Mouse (Mus musculus) intestine, embryonic 16.5 days (tissue): Measurements from ENCODE around the gene Slc22a1. TPM values are rescaled to one million over a fixed set of nuclear protein-coding genes. Genes with fewer than 3 reads are reported as not detected.

Experiments
- ATAC-seq: fragments of 200-750 bp; cut with Nextera tagmentation; 2 replicates; pipeline ENCODE4 v1.8.0; 2017; ENCODE audit warnings: moderate TSS enrichment, moderate library complexity
- H3K27ac ChIP-seq: fragments of 300-500 bp; sonication (generic); 2 replicates; pipeline ENCODE4 v1.5.1; 2014; ENCODE audit warnings: mild to moderate bottlenecking, low read length
- H3K27me3 ChIP-seq: fragments of 300-500 bp; sonication (generic); replicated peaks from 2 replicates; pipeline ENCODE4 v1.6.1; 2014; ENCODE audit warnings: low read length, control low read depth, mixed read lengths; ENCODE audit not compliant: control insufficient read depth, insufficient read depth
- H3K36me3 ChIP-seq: fragments of 300-500 bp; sonication (generic); 2 replicates; pipeline ENCODE4 v1.6.1; 2014; ENCODE audit warnings: low read length, control low read depth; ENCODE audit not compliant: control insufficient read depth, insufficient read depth
- H3K4me1 ChIP-seq: fragments of 300-500 bp; sonication (generic); 2 replicates; pipeline ENCODE4 v1.6.1; 2014; ENCODE audit warnings: low read length, control low read depth, mixed read lengths; ENCODE audit not compliant: control insufficient read depth, insufficient read depth
- H3K4me2 ChIP-seq: fragments of 300-500 bp; sonication (generic); 2 replicates; pipeline ENCODE4 v1.6.1; 2014; ENCODE audit warnings: low read depth, low read length, control low read depth
- H3K4me3 ChIP-seq: fragments of 300-500 bp; sonication (generic); 2 replicates; pipeline ENCODE4 v1.5.1; 2014; ENCODE audit warnings: mild to moderate bottlenecking, low read length
- H3K9ac ChIP-seq: fragments of 300-500 bp; sonication (generic); 2 replicates; pipeline ENCODE4 v1.6.1; 2014; ENCODE audit warnings: low read depth, low read length
- H3K9me3 ChIP-seq: fragments of 300-500 bp; sonication (generic); 2 replicates; pipeline ENCODE4 v1.6.1; 2016; ENCODE audit warnings: low read length, control low read depth; ENCODE audit not compliant: control insufficient read depth
- WGBS: fragments of 180-500 bp; shearing (Covaris S2); extraction: QIAGEN DNeasy Blood & Tissue Kit; methylation state at CpG from one replicate; pipeline ENCODE4 v1.1.7; 2014; 5-methylcytosine and 5-hydroxymethylcytosine counted together
- polyA plus RNA-seq: library from polyadenylated mRNA; unstranded; fragments of >200 nt; fragmentation: Nextera tagmentation; extraction: Ambion mirVana; gene quantifications from 2 replicates; pipeline ENCODE4 v1.2.1, GENCODE M21; 2015

Slc22a1 gene
- polyA plus RNA-seq, 1 experiment from 2014 or later, result 0.32 TPM

DNA sequence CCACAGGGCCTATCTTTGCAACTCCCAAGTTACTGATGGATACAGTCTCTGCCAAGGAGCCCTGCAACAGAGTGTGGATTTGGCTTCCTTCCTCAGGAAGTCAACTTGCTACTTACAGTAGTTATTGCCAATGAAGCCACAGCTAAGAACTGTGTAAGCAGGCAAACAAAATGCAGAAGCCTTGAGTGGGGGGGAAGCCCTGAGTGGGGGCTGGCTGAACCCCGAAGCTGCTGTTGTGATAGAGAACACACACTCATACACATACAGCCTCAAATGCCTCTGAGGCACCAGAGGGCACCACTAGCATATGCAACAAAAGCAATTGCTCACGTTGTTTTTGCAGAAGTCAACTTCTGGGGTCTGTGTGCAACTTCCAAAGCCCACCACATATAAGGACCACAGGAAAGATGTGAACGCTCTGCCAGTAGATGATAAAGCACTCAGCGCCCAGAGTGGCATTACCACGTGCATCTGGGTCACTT, 38.5 kb upstream of the Slc22a1 start:
- Histone ChIP-seq H3K36me3 (peaks cover 14% of the 10 kb centered on the region; the same call in 1 of the 2 replicates), H3K9ac (no peak overlapping the region), H3K4me2 (no peak overlapping the region), H3K27ac (no peak overlapping the region), H3K27me3 (no peaks in the 10 kb centered on the region), H3K9me3 (no peaks in the 10 kb centered on the region), H3K4me3 (no peak overlapping the region), H3K4me1 (no peaks in the 10 kb centered on the region; the same call in 1 of the 2 replicates)
- ATAC-seq, result no peak
- WGBS, result 71% methylated on average over 5 of the region's 5 CpGs

DNA sequence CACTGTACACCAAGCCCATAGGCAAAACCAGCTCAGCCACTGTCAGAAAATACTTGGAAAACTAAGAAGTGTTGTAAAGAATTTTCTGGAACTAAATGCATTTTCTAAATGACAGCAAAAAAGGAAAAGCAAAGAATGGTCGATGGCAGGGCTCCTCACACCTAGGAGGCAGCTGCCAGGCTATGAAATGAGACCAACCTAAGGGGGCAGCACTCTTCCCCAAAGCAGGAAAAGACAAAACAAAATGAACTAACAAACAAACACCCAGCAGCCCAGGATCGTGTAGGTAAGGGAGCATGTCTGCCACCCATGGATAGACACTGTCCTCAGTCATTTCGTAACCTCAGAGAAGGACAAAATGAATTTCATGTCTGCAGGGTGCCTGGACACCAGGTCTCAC, 37.4 kb upstream of the Slc22a1 start:
- Histone ChIP-seq H3K27ac (no peak overlapping the region), H3K4me1 (no peaks in the 10 kb centered on the region; the same call in 1 of the 2 replicates), H3K4me2 (no peak overlapping the region), H3K9ac (no peak overlapping the region), H3K27me3 (no peaks in the 10 kb centered on the region), H3K36me3 (peaks cover 14% of the 10 kb centered on the region; the same call in 1 of the 2 replicates), H3K9me3 (no peaks in the 10 kb centered on the region), H3K4me3 (no peak overlapping the region)
- 82% methylated on average over 3 of the region's 3 CpGs for WGBS
- no peak for ATAC-seq

DNA sequence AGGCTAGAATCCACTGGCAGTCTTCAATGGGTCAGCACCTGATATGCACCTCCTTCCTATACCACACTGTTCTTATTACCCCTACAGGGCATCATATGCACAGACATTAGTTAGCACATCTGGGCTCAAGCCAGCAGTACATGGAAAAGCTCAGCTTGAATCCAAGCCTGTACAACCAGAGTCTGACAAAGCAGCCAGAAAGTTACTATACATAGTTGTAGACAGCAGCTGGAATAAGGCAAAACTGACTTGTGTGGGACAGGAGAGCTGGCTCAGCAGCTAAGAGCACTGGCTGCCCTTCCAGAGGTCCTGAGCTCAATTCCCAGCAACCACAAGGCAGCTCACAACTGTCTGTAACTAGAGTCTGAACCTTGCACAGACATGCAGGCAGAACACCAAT, 36.6 kb upstream of the Slc22a1 start:
- H3K27ac ChIP-seq, result no peak overlapping the region
- peaks cover 14% of the 10 kb centered on the region; the same call in 1 of the 2 replicates for H3K36me3 ChIP-seq
- no peak for ATAC-seq
- H3K9me3 ChIP-seq, result no peaks in the 10 kb centered on the region
- no peak overlapping the region for H3K4me3 ChIP-seq
- H3K27me3 ChIP-seq, result no peaks in the 10 kb centered on the region
- H3K4me2 ChIP-seq, result no peak overlapping the region
- H3K4me1 ChIP-seq, result no peaks in the 10 kb centered on the region
- H3K9ac ChIP-seq, result no peak overlapping the region

DNA sequence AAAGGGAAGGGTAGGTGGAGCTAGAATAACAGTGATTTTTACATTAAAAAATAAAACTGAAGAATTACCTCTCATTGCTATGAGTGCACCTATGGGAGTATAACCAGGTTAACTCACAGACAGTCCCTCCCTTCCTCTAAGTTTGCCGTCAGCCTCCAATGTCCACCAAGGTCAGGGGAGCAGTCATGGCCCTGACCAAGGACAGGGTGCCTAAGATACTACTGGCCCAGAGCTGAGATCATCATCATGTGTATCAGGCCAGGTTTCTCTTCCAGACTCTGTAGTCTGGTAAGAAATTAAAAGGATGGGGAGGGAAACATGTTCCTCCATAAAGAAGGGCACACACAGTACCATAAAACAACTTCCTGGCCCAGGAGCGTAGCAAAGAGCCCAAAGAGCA, 35.3 kb upstream of the Slc22a1 start:
- no peak overlapping the region for H3K4me2 ChIP-seq
- no peak for ATAC-seq
- H3K9me3 ChIP-seq, result no peaks in the 10 kb centered on the region
- no peak overlapping the region for H3K27ac ChIP-seq
- no peak overlapping the region for H3K4me3 ChIP-seq
- peaks cover 14% of the 10 kb centered on the region; the same call in 1 of the 2 replicates for H3K36me3 ChIP-seq
- H3K9ac ChIP-seq, result no peak overlapping the region
- WGBS, result 87% methylated on average over 2 of the region's 2 CpGs
- no peaks in the 10 kb centered on the region for H3K27me3 ChIP-seq
- no peaks in the 10 kb centered on the region for H3K4me1 ChIP-seq

DNA sequence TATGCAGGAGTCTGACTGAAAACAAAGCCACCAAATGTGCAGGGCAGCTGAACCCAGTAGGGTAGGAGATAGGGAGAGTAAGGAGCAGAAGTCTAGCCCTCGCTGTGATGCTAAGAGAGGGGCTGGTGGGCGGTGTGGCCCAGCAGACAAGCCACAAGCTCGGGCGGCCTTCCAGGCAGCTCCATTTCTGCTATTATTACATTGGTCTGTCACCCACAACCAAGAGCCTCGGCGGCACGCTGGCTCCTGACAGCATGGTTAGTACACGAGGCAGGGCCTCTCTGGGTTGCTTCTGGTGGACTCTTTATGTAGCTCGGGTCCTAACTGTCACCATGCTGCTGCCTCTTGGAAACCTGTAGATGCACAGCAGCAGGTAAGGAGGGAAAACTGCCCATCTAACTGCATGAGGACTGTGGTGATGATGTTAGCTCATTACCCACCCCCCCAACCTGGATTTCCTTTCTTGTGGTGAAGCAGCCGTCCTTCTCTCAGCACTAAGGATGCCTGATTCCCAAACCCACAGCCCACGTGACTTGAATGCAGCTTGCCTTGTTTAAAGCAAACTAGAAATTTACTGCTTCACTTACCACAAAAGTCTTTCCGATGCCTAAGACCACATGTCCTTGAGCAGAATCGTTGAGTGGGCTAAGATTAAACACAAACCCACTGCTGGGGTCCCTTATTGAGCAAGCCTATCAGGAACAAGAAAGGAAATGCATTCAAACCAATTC, 34.6 kb upstream of the Slc22a1 start:
- ATAC-seq, result no peak
- Histone ChIP-seq H3K4me2 (no peak overlapping the region), H3K9ac (no peak overlapping the region), H3K4me1 (no peaks in the 10 kb centered on the region), H3K27me3 (no peaks in the 10 kb centered on the region), H3K4me3 (no peak overlapping the region), H3K9me3 (no peaks in the 10 kb centered on the region), H3K36me3 (peaks cover 14% of the 10 kb centered on the region; the same call in 1 of the 2 replicates), H3K27ac (no peak overlapping the region)
- WGBS, result 84% methylated on average over 13 of the region's 13 CpGs

DNA sequence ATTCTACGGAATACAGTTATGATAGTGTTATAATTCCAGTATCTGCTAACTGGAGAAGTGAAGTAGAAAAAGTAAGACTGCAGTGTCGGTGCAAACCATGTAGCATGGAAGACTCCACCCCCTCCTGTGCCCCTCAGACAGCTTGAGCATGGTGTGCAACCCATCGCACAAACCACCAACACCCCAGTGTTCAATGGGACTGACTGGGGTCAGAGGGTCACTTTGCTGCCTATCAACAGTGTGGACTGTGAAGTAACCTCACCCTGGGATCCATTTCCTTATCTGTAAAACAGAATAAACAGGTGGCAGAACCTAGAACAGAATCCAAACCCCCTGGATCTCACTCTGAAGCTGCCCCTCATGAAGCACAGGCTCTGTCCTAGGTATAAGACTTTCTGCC, 32.8 kb upstream of the Slc22a1 start:
- no peak overlapping the region for H3K9ac ChIP-seq
- H3K4me3 ChIP-seq, result no peak overlapping the region
- H3K4me1 ChIP-seq, result no peaks in the 10 kb centered on the region
- no peak overlapping the region for H3K27ac ChIP-seq
- 0 out of 2 replicates have a peak, but pooled peaks cover 9% of the 10 kb centered on the region for H3K36me3 ChIP-seq
- no peaks in the 10 kb centered on the region for H3K9me3 ChIP-seq
- no peak overlapping the region for H3K4me2 ChIP-seq
- no peak for ATAC-seq
- no peaks in the 10 kb centered on the region for H3K27me3 ChIP-seq
- WGBS, result 83% methylated on average over 3 of the region's 3 CpGs

DNA sequence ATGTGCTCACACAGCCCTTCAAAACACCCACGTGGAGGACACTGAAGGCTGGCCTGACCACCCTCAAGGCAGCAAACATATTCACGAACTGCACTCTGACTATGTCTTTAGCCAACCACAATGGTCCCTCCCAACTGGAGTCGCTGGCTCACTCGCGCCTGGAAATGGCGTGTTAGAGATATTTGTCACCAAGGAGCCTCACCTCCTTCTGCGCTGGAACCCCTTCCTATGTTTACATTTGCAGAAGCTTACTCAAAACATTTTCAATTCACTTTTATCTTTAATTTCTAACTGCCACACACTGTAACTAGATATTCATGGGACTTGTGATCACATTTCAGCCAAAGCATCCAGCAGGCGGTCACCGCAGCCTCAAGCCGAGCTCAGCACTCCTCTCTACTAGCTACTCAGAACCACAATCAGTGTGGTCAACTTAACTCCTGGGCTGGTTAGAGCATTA, 31.0 kb upstream of the Slc22a1 start:
- Histone ChIP-seq H3K4me2 (no peak overlapping the region), H3K4me1 (no peaks in the 10 kb centered on the region), H3K9me3 (no peaks in the 10 kb centered on the region), H3K27ac (no peak overlapping the region), H3K36me3 (peaks cover 8% of the 10 kb centered on the region; the same call in 1 of the 2 replicates), H3K9ac (no peak overlapping the region), H3K27me3 (no peaks in the 10 kb centered on the region), H3K4me3 (no peak overlapping the region)
- WGBS, result 72% methylated on average over 10 of the region's 10 CpGs
- no peak for ATAC-seq

DNA sequence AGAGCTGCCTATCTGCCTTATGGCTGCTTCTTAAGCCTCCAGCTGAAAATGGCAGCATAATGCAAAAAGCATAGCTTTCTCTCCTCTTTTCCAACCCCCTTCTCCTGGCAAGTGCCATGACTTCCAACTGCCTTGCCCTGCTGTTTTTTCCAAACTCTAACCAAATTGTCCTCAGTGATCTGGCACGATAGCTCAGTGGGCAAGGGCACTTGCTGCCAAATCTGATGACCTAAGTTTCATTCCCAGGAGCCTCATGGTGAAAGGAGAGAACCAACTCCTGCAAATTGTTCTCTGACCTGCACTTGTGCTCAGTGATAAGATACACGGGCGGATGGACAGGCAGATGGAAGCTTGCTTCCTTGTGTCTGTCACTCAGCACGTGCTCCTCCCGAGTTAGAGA, 27.3 kb upstream of the Slc22a1 start:
- Histone ChIP-seq H3K27ac (no peak overlapping the region), H3K9me3 (no peaks in the 10 kb centered on the region), H3K4me1 (peaks cover 10% of the 10 kb centered on the region), H3K27me3 (no peaks in the 10 kb centered on the region), H3K36me3 (peaks cover 6% of the 10 kb centered on the region), H3K9ac (no peak overlapping the region), H3K4me2 (no peak overlapping the region), H3K4me3 (no peak overlapping the region)
- 80% methylated on average over 5 of the region's 5 CpGs for WGBS
- no peak for ATAC-seq

DNA sequence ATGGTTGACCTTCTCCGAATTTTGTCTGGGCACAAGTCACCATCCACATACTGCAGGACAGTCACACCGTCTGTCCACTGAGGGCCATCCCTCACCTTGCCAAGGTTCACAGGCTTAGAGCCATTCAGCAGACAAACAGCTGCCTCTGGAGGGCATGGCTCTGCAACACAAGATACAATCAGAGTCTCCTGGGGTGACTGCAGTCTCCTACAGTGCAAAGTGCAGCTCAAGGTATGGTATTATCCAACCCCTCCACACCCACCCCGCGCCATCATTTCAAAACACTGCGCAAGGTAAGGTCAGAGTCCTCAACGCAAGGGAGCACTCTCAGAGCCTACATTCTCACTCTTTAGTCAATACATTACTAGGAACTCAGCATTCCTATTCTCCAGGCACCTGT, 24.7 kb upstream of the Slc22a1 start:
- Histone ChIP-seq H3K4me2 (no peak overlapping the region), H3K27me3 (no peaks in the 10 kb centered on the region), H3K27ac (peak overlapping the region; percentile 68), H3K4me1 (peaks cover 10% of the 10 kb centered on the region), H3K9ac (0 out of 2 replicates have a peak overlapping the region, but pooled peaks have one; percentile 7), H3K4me3 (no peak overlapping the region), H3K9me3 (no peaks in the 10 kb centered on the region), H3K36me3 (peaks cover 12% of the 10 kb centered on the region)
- 69% methylated on average over 6 of the region's 6 CpGs for WGBS
- peak; percentile 98 for ATAC-seq
